Mouse (Mus musculus): ENCODE results near the gene Gm28051. TPM values are rescaled to one million over a fixed set of nuclear protein-coding genes. Genes with fewer than 3 reads are reported as not detected.
A peak's percentile ranks its signal among the peaks of the same experiment; 100 is the strongest.

The Gm28051 gene
- total and polyA plus RNA-seq, 3 experiments: not detected

- H3K36me3 ChIP-seq (ENCODE audit: control insufficient read depth in 1 of 2, insufficient read depth in 2 of 2, low read length in 2 of 2): peaks cover 0 to 5% of the 10 kb centered on the region in 2 experiments; a peak in 2 of 4 replicates
- peaks cover 7 to 11% of the 10 kb centered on the region in 2 experiments for H3K4me1 ChIP-seq (ENCODE audit: control insufficient read depth in 1 of 2, insufficient read depth in 2 of 2, low read length in 2 of 2)
- H3K27ac ChIP-seq (ENCODE audit: control insufficient read depth, low read depth, low read length): no peak overlapping the region
- H3K9me3 ChIP-seq (replicated peaks; ENCODE audit: insufficient read depth, low read length): no peaks in the 10 kb centered on the region
- no peaks in the 10 kb centered on the region for H3K27me3 ChIP-seq (ENCODE audit: control insufficient read depth in 1 of 2, insufficient read depth in 2 of 2, low read length in 2 of 2)
- no peak for DNase-seq (ENCODE audit: low read depth, low spot score)
- TF ChIP-seq NRF1 (IDR thresholded peaks at IDR 0.05; ENCODE audit: insufficient read depth, low read depth, low read length, poor library complexity, severe bottlenecking) (no peak), TBP (IDR thresholded peaks at IDR 0.05; ENCODE audit: low read depth, low read length) (0 out of 2 replicates have a peak, but pooled peaks have one; percentile 11)
- H3K9ac ChIP-seq (ENCODE audit: control insufficient read depth, low read depth, low read length, poor library complexity, severe bottlenecking): no peak overlapping the region
- no peak overlapping the region for H3K4me3 ChIP-seq (ENCODE audit: control insufficient read depth in 1 of 2, insufficient read depth in 1 of 2, low read depth in 2 of 2, low read length in 2 of 2)
- H3K79me2 ChIP-seq (ENCODE audit: control insufficient read depth, insufficient read depth, low read length, poor library complexity): no peaks in the 10 kb centered on the region
Observed at GRCm38 (mm10) chr12:102710851-102711375, 46.7 kb downstream of the Gm28051 start.

GRCm38 (mm10) chr12:102709896-102710295, 47.7 kb downstream of the Gm28051 start:
- Histone ChIP-seq H3K9ac (ENCODE audit: control insufficient read depth, low read depth, low read length, poor library complexity, severe bottlenecking) (no peak overlapping the region), H3K36me3 (ENCODE audit: control insufficient read depth in 1 of 2, insufficient read depth in 2 of 2, low read length in 2 of 2) (peaks cover 0 to 5% of the 10 kb centered on the region in 2 experiments; a peak in 2 of 4 replicates), H3K4me3 (ENCODE audit: control insufficient read depth in 1 of 2, insufficient read depth in 1 of 2, low read depth in 2 of 2, low read length in 2 of 2) (no peak overlapping the region), H3K27me3 (ENCODE audit: control insufficient read depth in 1 of 2, insufficient read depth in 2 of 2, low read length in 2 of 2) (no peaks in the 10 kb centered on the region), H3K4me1 (ENCODE audit: control insufficient read depth in 1 of 2, insufficient read depth in 2 of 2, low read length in 2 of 2) (peaks cover 9 to 11% of the 10 kb centered on the region in 2 experiments), H3K79me2 (ENCODE audit: control insufficient read depth, insufficient read depth, low read length, poor library complexity) (peaks cover 2% of the 10 kb centered on the region; the same call in 1 of the 2 replicates), H3K27ac (ENCODE audit: control insufficient read depth, low read depth, low read length) (no peak overlapping the region), H3K9me3 (replicated peaks; ENCODE audit: insufficient read depth, low read length) (no peaks in the 10 kb centered on the region)
- peak; percentile 29 for DNase-seq (ENCODE audit: low read depth, low spot score)
- TF ChIP-seq HCFC1 (IDR thresholded peaks at IDR 0.05; ENCODE audit: low read depth, low read length) (no peak), MYC (IDR thresholded peaks at IDR 0.05; ENCODE audit: low read depth, low read length) (no peak), ZNF384 (IDR thresholded peaks at IDR 0.05; ENCODE audit: low read depth, low read length) (no peak), MAFK (IDR thresholded peaks at IDR 0.05; ENCODE audit: borderline replicate concordance, low read depth, low read length) (no peak), CHD1 (IDR thresholded peaks at IDR 0.05; ENCODE audit: low read depth, low read length) (no peak), EP300 (IDR thresholded peaks at IDR 0.05; ENCODE audit: low read depth in 1 of 2, low read length in 2 of 2) (no peak), SIN3A (IDR thresholded peaks at IDR 0.05; ENCODE audit: low read length) (no peak), RAD21 (IDR thresholded peaks at IDR 0.05; ENCODE audit: low read depth, low read length) (no peak), MEF2A (IDR thresholded peaks at IDR 0.05; ENCODE audit: extremely low read depth, insufficient replicate concordance, low read depth, low read length, poor library complexity, severe bottlenecking) (no peak), ZKSCAN1 (IDR thresholded peaks at IDR 0.05; ENCODE audit: low read depth, low read length) (no peak), TAL1 (IDR thresholded peaks at IDR 0.05; ENCODE audit: low read length) (no peak), ELF1 (IDR thresholded peaks at IDR 0.05; ENCODE audit: low read depth, low read length) (no peak)
